Mouse (Mus musculus) forebrain, embryonic 13.5 days (tissue): ENCODE measurements around the gene Ptpn6. TPM values are rescaled to one million over a fixed set of nuclear protein-coding genes. Genes with fewer than 3 reads are reported as not detected.
A peak's percentile ranks its signal among the peaks of the same experiment; 100 is the strongest.

Experiments
- ATAC-seq: fragments of 200-750 bp; cut with Nextera tagmentation; 2 replicates; pipeline ENCODE4 v1.8.0; 2017
- H3K27ac ChIP-seq: fragments of 300-500 bp; sonication (generic); 2 replicates; pipeline ENCODE4 v1.5.1; 2015; ENCODE audit warnings: inconsistent platforms, mild to moderate bottlenecking, moderate library complexity
- H3K27me3 ChIP-seq: fragments of 300-500 bp; sonication (generic); 2 replicates; pipeline ENCODE4 v1.6.1; 2015; ENCODE audit warnings: mild to moderate bottlenecking, inconsistent platforms
- H3K36me3 ChIP-seq: fragments of 300-500 bp; sonication (generic); 2 replicates; pipeline ENCODE4 v1.6.1; 2015; ENCODE audit warnings: mild to moderate bottlenecking, inconsistent platforms; ENCODE audit not compliant: poor library complexity, severe bottlenecking
- H3K4me1 ChIP-seq: fragments of 300-500 bp; sonication (generic); 2 replicates; pipeline ENCODE4 v1.6.1; 2015; ENCODE audit warnings: inconsistent platforms
- H3K4me2 ChIP-seq: fragments of 300-500 bp; sonication (generic); 2 replicates; pipeline ENCODE4 v1.6.1; 2015; ENCODE audit warnings: inconsistent platforms, mild to moderate bottlenecking, moderate library complexity
- H3K4me3 ChIP-seq: fragments of 300-500 bp; sonication (generic); 2 replicates; pipeline ENCODE4 v1.5.1; 2015; ENCODE audit warnings: mild to moderate bottlenecking, inconsistent platforms
- H3K9ac ChIP-seq: fragments of 300-500 bp; sonication (generic); 2 replicates; pipeline ENCODE4 v1.6.1; 2015; ENCODE audit warnings: mild to moderate bottlenecking, inconsistent platforms
- H3K9me3 ChIP-seq: fragments of 300-500 bp; sonication (generic); replicated peaks from 2 replicates; pipeline ENCODE4 v1.6.1; 2016; ENCODE audit warnings: inconsistent platforms
- WGBS: fragments of 180-500 bp; shearing (Covaris S2); methylation state at CpG from one replicate; pipeline ENCODE4 v1.1.7; 2015; 5-methylcytosine and 5-hydroxymethylcytosine counted together
- polyA plus RNA-seq: library from polyadenylated mRNA; unstranded; fragments of >200 nt; fragmentation: Nextera tagmentation; extraction: Ambion mirVana; gene quantifications from 2 replicates; pipeline ENCODE4 v1.2.1, GENCODE M21; 2015

Gene Ptpn6
- polyA plus RNA-seq, 1 experiment from 2014 or later: 3.8 TPM

DNA sequence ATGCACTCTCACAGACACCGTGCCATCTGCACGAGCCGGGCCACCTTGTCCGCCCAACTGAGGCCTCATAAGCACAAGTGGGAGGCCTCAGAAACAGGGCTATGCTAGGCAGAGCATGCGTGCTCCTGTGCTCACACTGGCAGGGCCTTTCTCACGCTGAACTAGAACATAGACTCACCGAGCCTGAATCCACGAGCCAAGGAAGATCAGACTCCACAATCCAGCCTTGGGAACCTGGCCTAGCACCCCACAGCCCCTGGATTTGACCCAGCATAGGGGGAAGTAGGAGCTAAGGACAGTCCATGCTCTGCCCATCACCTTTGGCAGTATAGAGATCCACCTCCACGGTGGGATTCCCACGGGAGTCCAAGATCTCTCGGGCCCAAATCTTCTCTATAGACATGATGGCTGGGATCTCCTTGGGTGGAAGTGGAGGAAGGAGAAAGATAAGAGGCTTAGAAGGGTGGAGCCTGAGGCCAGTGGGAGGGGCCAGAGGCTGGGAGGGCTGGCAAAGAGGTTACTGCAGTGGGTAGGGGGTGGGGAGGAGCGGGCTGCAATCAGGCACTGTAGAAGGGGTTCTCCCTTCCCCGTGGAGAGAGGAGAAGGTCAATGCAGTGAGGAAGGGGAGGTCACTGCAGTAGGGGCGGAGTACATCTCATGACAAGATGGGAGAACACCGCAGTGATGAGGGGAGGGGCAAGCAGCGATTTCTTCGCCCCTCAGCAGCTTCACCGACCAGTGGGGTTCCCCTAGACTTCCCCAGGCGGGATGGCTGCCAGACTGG lies 29.6 kb upstream of the Ptpn6 start:
- Histone ChIP-seq H3K27ac (no peak overlapping the region; the same call in 1 of the 2 replicates), H3K9ac (peak overlapping the region; percentile 68), H3K4me1 (peaks cover 25% of the 10 kb centered on the region), H3K36me3 (no peaks in the 10 kb centered on the region), H3K4me2 (peak overlapping the region; percentile 76), H3K4me3 (peak overlapping the region; percentile 49), H3K27me3 (peaks cover 12% of the 10 kb centered on the region; the same call in 1 of the 2 replicates), H3K9me3 (no peaks in the 10 kb centered on the region)
- peak; percentile 19; the same call in 1 of the 2 replicates for ATAC-seq
- WGBS: 22% methylated on average over 19 of the region's 19 CpGs

- Histone ChIP-seq H3K4me1 (peaks cover 25% of the 10 kb centered on the region), H3K4me2 (peak overlapping the region; percentile 76; the same call in 1 of the 2 replicates), H3K27me3 (peaks cover 12% of the 10 kb centered on the region; the same call in 1 of the 2 replicates), H3K36me3 (no peaks in the 10 kb centered on the region), H3K9ac (no peak overlapping the region), H3K9me3 (no peaks in the 10 kb centered on the region), H3K27ac (no peak overlapping the region; the same call in 1 of the 2 replicates), H3K4me3 (no peak overlapping the region)
- 22% methylated on average over 4 of the region's 4 CpGs for WGBS
- ATAC-seq: no peak
Measured at GRCm38 (mm10) chr6:124767536-124767919, 29.0 kb upstream of the Ptpn6 start.

- Histone ChIP-seq H3K4me3 (no peak overlapping the region), H3K36me3 (no peaks in the 10 kb centered on the region), H3K27me3 (peaks cover 12% of the 10 kb centered on the region; the same call in 1 of the 2 replicates), H3K9me3 (no peaks in the 10 kb centered on the region), H3K4me1 (peaks cover 25% of the 10 kb centered on the region), H3K4me2 (no peak overlapping the region), H3K27ac (no peak overlapping the region), H3K9ac (no peak overlapping the region)
- 89% methylated on average over 7 of the region's 7 CpGs for WGBS
- ATAC-seq: no peak
Measured at GRCm38 (mm10) chr6:124765951-124766350, 27.4 kb upstream of the Ptpn6 start.

DNA sequence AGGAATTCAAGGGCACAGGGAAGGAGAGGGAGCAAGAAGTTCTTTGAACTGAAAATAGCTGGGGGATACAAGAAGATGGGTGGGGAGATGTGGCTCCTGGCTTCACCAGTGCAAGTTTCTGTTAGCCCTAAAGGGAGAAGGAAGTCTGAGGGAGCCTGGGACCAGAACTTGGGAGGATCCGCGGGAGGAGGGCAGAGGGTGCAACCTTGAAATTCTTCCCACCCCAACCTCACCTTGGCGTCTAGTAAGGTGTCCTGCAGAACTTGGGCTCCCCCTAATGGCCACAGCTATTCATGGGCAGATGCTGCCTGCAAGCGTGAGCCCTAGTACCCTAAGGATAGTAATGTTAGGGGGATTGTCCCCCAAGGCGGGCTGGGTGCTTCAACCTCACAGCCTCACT lies 20.7 kb upstream of the Ptpn6 start:
- peak overlapping the region; percentile 77 for H3K4me2 ChIP-seq
- WGBS: 2% methylated on average over 5 of the region's 5 CpGs
- H3K27ac ChIP-seq: peak overlapping the region; percentile 98
- H3K36me3 ChIP-seq: no peaks in the 10 kb centered on the region
- no peaks in the 10 kb centered on the region for H3K9me3 ChIP-seq
- peak overlapping the region; percentile 34; the same call in 1 of the 2 replicates for H3K9ac ChIP-seq
- H3K4me1 ChIP-seq: peaks cover 39% of the 10 kb centered on the region
- H3K4me3 ChIP-seq: no peak overlapping the region
- 0 out of 2 replicates have a peak, but pooled peaks have one; percentile 3 for ATAC-seq
- H3K27me3 ChIP-seq: no peaks in the 10 kb centered on the region

GRCm38 (mm10) chr6:124758849-124759232 lies 20.3 kb upstream of the Ptpn6 start:
- Histone ChIP-seq H3K27ac (peak overlapping the region; percentile 98), H3K27me3 (no peaks in the 10 kb centered on the region), H3K9me3 (no peaks in the 10 kb centered on the region), H3K4me2 (peak overlapping the region; percentile 77), H3K36me3 (no peaks in the 10 kb centered on the region), H3K4me1 (peaks cover 43% of the 10 kb centered on the region), H3K4me3 (no peak overlapping the region), H3K9ac (peak overlapping the region; percentile 34; the same call in 1 of the 2 replicates)
- 43% methylated on average over 2 of the region's 2 CpGs for WGBS
- no peak for ATAC-seq

DNA sequence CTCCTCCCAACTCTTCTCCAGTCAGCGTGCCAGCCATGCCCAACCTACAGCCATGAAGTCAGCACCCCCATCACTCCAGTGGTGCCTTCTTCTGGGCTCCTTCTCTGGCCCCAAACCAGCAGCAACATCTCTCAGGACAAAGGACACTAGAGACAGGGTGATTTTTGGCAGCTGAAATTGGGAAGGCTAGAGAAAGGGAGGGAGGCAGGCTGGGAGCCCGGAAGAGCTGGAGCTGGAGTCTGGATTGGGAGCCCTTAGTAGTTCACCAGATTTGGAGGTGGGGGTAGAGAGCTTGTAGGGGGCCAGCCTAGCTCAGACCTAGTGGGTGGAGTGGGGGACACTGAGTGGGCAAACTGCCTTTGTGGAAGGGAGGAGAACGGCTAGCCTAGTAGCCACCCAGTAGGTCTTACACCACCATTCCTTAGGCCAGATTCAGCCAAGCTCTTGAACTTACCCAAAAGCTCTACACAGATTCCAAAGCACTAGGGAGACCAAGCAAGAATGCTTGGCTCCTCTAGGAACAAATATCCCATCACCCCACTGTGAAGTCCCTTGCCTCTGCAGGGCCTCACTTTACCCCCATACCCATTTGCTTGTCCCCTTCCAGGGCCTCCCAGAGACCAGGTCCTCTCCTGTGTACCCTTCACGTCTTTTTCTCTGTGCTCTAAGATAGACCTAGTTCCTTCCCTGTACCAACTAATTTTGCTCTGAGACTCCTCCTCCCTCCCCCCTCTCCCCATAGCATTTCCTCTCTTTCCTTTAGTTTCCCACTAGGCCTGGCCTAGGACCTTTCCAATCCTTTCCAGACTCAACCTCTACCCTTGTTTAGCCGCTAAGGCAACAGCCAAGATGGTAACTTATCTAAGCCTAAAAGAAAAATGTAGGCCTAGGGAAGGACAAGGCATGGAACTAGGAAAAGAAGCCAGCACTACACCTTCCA lies 19.7 kb upstream of the Ptpn6 start:
- H3K4me1 ChIP-seq: peaks cover 50% of the 10 kb centered on the region
- H3K27ac ChIP-seq: peak overlapping the region; percentile 98
- no peaks in the 10 kb centered on the region for H3K9me3 ChIP-seq
- peak overlapping the region; percentile 77 for H3K4me2 ChIP-seq
- no peaks in the 10 kb centered on the region for H3K36me3 ChIP-seq
- H3K9ac ChIP-seq: peak overlapping the region; percentile 97
- H3K4me3 ChIP-seq: peak overlapping the region; percentile 78
- H3K27me3 ChIP-seq: no peaks in the 10 kb centered on the region
- 26% methylated on average over 5 of the region's 5 CpGs for WGBS
- ATAC-seq: peak; percentile 14

DNA sequence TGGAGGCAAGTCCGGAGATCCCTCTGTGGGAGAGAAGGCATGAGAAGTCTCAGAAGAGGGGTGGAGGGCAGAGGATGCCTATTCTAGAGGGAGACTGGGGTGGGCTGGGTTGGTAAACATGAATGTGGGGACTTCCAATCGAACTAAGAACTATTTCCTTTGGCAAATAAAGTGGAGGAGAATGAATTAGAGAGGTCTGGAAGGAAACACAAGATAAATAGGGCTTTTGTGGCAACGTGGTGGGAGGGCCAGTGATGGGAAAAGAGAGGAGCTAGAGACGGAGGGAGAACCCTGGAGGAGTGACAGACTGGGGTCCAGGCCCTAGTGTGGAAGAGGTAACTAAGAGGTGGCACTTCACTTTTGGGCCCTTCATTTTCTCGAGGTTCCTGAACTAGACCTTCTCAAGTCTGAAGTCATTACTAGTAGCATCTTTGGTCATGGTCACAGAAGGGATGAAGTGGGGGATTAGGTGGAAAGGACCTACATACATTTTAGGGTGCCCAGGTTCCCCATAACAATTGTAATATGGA lies 18.9 kb upstream of the Ptpn6 start:
- Histone ChIP-seq H3K4me2 (peak overlapping the region; percentile 77), H3K4me3 (peak overlapping the region; percentile 78), H3K9me3 (no peaks in the 10 kb centered on the region), H3K9ac (peak overlapping the region; percentile 97), H3K27ac (peak overlapping the region; percentile 98), H3K36me3 (peaks cover 3% of the 10 kb centered on the region; the same call in 1 of the 2 replicates), H3K4me1 (peaks cover 54% of the 10 kb centered on the region), H3K27me3 (no peaks in the 10 kb centered on the region)
- WGBS: 4% methylated on average over 5 of the region's 5 CpGs
- ATAC-seq: no peak

- H3K4me2 ChIP-seq: peak overlapping the region; percentile 77
- ATAC-seq: peak; percentile 72
- peak overlapping the region; percentile 97 for H3K9ac ChIP-seq
- WGBS: 0% methylated on average over 50 of the region's 54 CpGs
- peaks cover 54% of the 10 kb centered on the region for H3K4me1 ChIP-seq
- H3K27me3 ChIP-seq: no peaks in the 10 kb centered on the region
- peak overlapping the region; percentile 78 for H3K4me3 ChIP-seq
- H3K9me3 ChIP-seq: no peaks in the 10 kb centered on the region
- H3K36me3 ChIP-seq: peaks cover 9% of the 10 kb centered on the region; the same call in 1 of the 2 replicates
- H3K27ac ChIP-seq: peak overlapping the region; percentile 98
Measured at GRCm38 (mm10) chr6:124756652-124757350, 18.3 kb upstream of the Ptpn6 start.

- WGBS: under 1% methylated on average over 34 of the region's 100 CpGs
Measured at GRCm38 (mm10) chr6:124755831-124756595, 17.5 kb upstream of the Ptpn6 start, which contains the start of the genes Gm45234 and Atn1. Gm45234 (minus strand) TSS chr6:124756021. Atn1 (minus strand) TSS chr6:124756524.

GRCm38 (mm10) chr6:124755306-124755705 lies 16.8 kb upstream of the Ptpn6 start:
- Histone ChIP-seq H3K4me3 (peak overlapping the region; percentile 78), H3K4me1 (peaks cover 54% of the 10 kb centered on the region), H3K27ac (peak overlapping the region; percentile 98), H3K4me2 (peak overlapping the region; percentile 77), H3K27me3 (no peaks in the 10 kb centered on the region), H3K9me3 (no peaks in the 10 kb centered on the region), H3K9ac (peak overlapping the region; percentile 97), H3K36me3 (peaks cover 14% of the 10 kb centered on the region; the same call in 1 of the 2 replicates)
- WGBS: 3% methylated on average over 3 of the region's 3 CpGs
- no peak for ATAC-seq

More at GRCm38 (mm10) chr6:124755831-124756595, 17.5 kb upstream of the Ptpn6 start, which contains the start of the genes Gm45234 and Atn1:
- Histone ChIP-seq H3K4me1 (peaks cover 54% of the 10 kb centered on the region), H3K4me2 (peak within 1 kb of the TSS; percentile 77), H3K36me3 (peaks cover 13% of the 10 kb centered on the region; the same call in 1 of the 2 replicates), H3K9ac (peak within 1 kb of the TSS; percentile 97), H3K9me3 (no peaks in the 10 kb centered on the region), H3K27me3 (no peaks in the 10 kb centered on the region), H3K4me3 (peak within 1 kb of the TSS; percentile 78), H3K27ac (peak within 1 kb of the TSS; percentile 98)
- peak; percentile 62 for ATAC-seq
